Mouse (Mus musculus) heart, embryonic 16.5 days (tissue): Measurements from ENCODE around the gene Acsf3. TPM values are rescaled to one million over a fixed set of nuclear protein-coding genes. Genes with fewer than 3 reads are reported as not detected.
A peak's percentile ranks its signal among the peaks of the same experiment; 100 is the strongest.

Experiments used
- ATAC-seq: fragments of 200-750 bp; cut with Nextera tagmentation; replicated peaks from 2 replicates; pipeline ENCODE4 v1.8.0; 2017; ENCODE audit warnings: moderate number of reproducible peaks; ENCODE audit not compliant: insufficient read depth, low FRiP score; ENCODE audit errors: extremely low read depth
- H3K27ac ChIP-seq: fragments of 300-500 bp; sonication (generic); 2 replicates; pipeline ENCODE4 v1.5.1; 2014; ENCODE audit warnings: mild to moderate bottlenecking, low read length, control low read depth, moderate library complexity
- H3K27me3 ChIP-seq: fragments of 300-500 bp; sonication (generic); 2 replicates; pipeline ENCODE4 v1.6.1; 2014; ENCODE audit warnings: low read length, mixed read lengths; ENCODE audit not compliant: control insufficient read depth, insufficient read depth
- H3K36me3 ChIP-seq: fragments of 300-500 bp; sonication (generic); 2 replicates; pipeline ENCODE4 v1.6.1; 2014; ENCODE audit not compliant: control insufficient read depth, insufficient read depth
- H3K4me1 ChIP-seq: fragments of 300-500 bp; sonication (generic); 2 replicates; pipeline ENCODE4 v1.6.1; 2014; ENCODE audit warnings: low read length, mixed read lengths; ENCODE audit not compliant: control insufficient read depth, insufficient read depth
- H3K4me2 ChIP-seq: fragments of 300-500 bp; sonication (generic); 2 replicates; pipeline ENCODE4 v1.6.1; 2014; ENCODE audit warnings: low read depth, mild to moderate bottlenecking, control low read depth, low read length
- H3K4me3 ChIP-seq: fragments of 300-500 bp; sonication (generic); 2 replicates; pipeline ENCODE4 v1.5.1; 2014; ENCODE audit warnings: mild to moderate bottlenecking, control low read depth, low read length
- H3K9ac ChIP-seq: fragments of 300-500 bp; sonication (generic); 2 replicates; pipeline ENCODE4 v1.6.1; 2014; ENCODE audit warnings: low read length, control low read depth
- H3K9me3 ChIP-seq: fragments of 300-500 bp; sonication (generic); replicated peaks from 2 replicates; pipeline ENCODE4 v1.6.1; 2016; ENCODE audit warnings: low read length; ENCODE audit not compliant: control insufficient read depth
- WGBS: fragments of 180-500 bp; shearing (Covaris S2); extraction: QIAGEN DNeasy Blood & Tissue Kit; methylation state at CpG from one replicate; pipeline ENCODE4 v1.1.7; 2014; 5-methylcytosine and 5-hydroxymethylcytosine counted together
- polyA plus RNA-seq: library from polyadenylated mRNA; unstranded; fragments of >200 nt; fragmentation: Nextera tagmentation; extraction: Ambion mirVana; gene quantifications from 2 replicates; pipeline ENCODE4 v1.2.1, GENCODE M21; 2015

The Acsf3 gene
- polyA plus RNA-seq, 1 experiment from 2014 or later = 14.9 TPM

- Histone ChIP-seq H3K9ac (no peak overlapping the region), H3K9me3 (no peaks in the 10 kb centered on the region), H3K4me3 (no peak overlapping the region), H3K4me2 (no peak overlapping the region), H3K4me1 (no peaks in the 10 kb centered on the region), H3K36me3 (no peaks in the 10 kb centered on the region), H3K27ac (no peak overlapping the region), H3K27me3 (no peaks in the 10 kb centered on the region)
- WGBS = 60% methylated on average over 8 of the region's 8 CpGs
- no peak for ATAC-seq
Measured at GRCm38 (mm10) chr8:122825408-122825807, 50.1 kb downstream of the Acsf3 start.

DNA sequence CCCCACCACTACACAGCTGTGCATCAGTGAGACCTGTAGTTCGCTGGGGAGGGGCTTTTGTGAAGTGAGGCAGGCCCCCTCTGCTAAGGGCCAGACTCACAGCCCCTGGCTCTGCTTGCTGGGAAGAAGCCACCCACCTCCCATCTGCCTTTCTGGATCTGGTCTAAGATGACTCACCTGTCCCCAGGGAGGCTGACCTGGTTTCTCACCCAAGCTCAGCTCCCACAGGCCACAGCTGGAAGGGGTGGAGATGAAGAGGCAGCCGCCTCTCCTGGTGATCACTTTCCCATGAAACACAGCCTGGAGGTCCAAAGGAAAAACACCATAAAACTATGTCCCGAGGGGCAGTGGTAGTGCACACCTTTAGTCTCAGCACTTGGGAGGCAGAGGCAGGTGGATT, 54.1 kb downstream of the Acsf3 start:
- Histone ChIP-seq H3K36me3 (no peaks in the 10 kb centered on the region), H3K4me2 (no peak overlapping the region), H3K9me3 (no peaks in the 10 kb centered on the region), H3K4me3 (no peak overlapping the region), H3K4me1 (no peaks in the 10 kb centered on the region), H3K27me3 (no peaks in the 10 kb centered on the region), H3K27ac (no peak overlapping the region), H3K9ac (no peak overlapping the region)
- ATAC-seq = no peak
- 74% methylated on average over 3 of the region's 3 CpGs for WGBS

GRCm38 (mm10) chr8:122830349-122831061, 55.2 kb downstream of the Acsf3 start:
- Histone ChIP-seq H3K27ac (no peak overlapping the region), H3K4me2 (no peak overlapping the region), H3K36me3 (no peaks in the 10 kb centered on the region), H3K9me3 (no peaks in the 10 kb centered on the region), H3K4me3 (no peak overlapping the region), H3K9ac (no peak overlapping the region), H3K27me3 (no peaks in the 10 kb centered on the region), H3K4me1 (no peaks in the 10 kb centered on the region)
- ATAC-seq = peak; percentile 56
- WGBS = 43% methylated on average over 8 of the region's 8 CpGs

GRCm38 (mm10) chr8:122834416-122834815, 59.1 kb downstream of the Acsf3 start:
- no peak for ATAC-seq
- WGBS = 80% methylated on average over 8 of the region's 8 CpGs
- H3K27ac ChIP-seq = no peak overlapping the region
- no peak overlapping the region for H3K4me2 ChIP-seq
- H3K36me3 ChIP-seq = no peaks in the 10 kb centered on the region
- no peak overlapping the region for H3K9ac ChIP-seq
- no peaks in the 10 kb centered on the region for H3K4me1 ChIP-seq
- H3K27me3 ChIP-seq = no peaks in the 10 kb centered on the region
- H3K4me3 ChIP-seq = no peak overlapping the region
- no peaks in the 10 kb centered on the region for H3K9me3 ChIP-seq

DNA sequence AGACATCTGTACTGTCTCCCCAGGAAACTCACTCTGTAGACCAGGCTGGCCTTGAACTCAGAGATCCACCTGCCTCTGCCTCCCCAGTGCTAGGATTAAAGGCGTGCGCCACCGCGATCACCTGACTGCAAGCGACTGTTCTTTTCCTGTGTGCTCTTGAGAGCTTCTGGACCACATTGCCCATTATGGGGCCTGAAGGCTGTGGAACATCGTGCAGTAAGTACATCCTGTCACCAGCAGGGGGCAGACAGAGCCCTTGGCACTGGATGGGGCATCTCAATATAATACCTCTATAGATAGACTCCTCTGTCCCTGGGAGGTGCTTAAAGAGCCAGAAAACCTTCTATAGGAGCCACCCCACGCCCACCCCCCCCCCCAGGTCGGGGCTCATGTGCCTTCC, 59.7 kb downstream of the Acsf3 start:
- no peaks in the 10 kb centered on the region for H3K27me3 ChIP-seq
- WGBS = 27% methylated on average over 8 of the region's 8 CpGs
- no peaks in the 10 kb centered on the region for H3K9me3 ChIP-seq
- no peaks in the 10 kb centered on the region for H3K4me1 ChIP-seq
- H3K4me2 ChIP-seq = no peak overlapping the region
- H3K4me3 ChIP-seq = no peak overlapping the region
- no peak overlapping the region for H3K9ac ChIP-seq
- no peak overlapping the region for H3K27ac ChIP-seq
- H3K36me3 ChIP-seq = no peaks in the 10 kb centered on the region
- ATAC-seq = 0 out of 2 replicates have a peak, but pooled peaks have one; percentile 42

GRCm38 (mm10) chr8:122836199-122836598, 60.9 kb downstream of the Acsf3 start:
- Histone ChIP-seq H3K9me3 (no peaks in the 10 kb centered on the region), H3K36me3 (no peaks in the 10 kb centered on the region), H3K27ac (no peak overlapping the region), H3K9ac (no peak overlapping the region), H3K27me3 (no peaks in the 10 kb centered on the region), H3K4me1 (no peaks in the 10 kb centered on the region), H3K4me3 (no peak overlapping the region), H3K4me2 (no peak overlapping the region)
- WGBS = 85% methylated on average over 12 of the region's 12 CpGs
- no peak for ATAC-seq

DNA sequence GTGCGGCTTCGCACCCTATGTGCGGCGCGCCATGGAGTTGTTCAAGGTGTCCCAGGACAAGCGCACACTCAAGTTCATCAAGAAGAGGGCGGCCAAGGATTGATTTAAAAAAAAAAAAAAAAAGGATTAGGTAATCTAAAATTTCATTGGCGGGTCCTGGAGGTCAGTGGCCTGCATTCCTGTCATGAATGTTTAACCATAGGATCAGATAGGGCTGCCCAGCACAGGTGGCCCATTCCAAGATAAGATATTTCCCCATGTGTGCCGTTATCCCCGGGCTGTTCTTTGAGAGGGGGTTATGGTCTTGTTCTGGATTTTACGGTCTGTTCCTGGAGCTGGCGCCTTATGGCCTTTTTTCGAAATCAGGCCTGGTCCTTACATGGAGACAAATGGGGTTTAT, 61.4 kb downstream of the Acsf3 start:
- WGBS = 83% methylated on average over 13 of the region's 13 CpGs
- no peak for ATAC-seq
- no peak overlapping the region for H3K27ac ChIP-seq

DNA sequence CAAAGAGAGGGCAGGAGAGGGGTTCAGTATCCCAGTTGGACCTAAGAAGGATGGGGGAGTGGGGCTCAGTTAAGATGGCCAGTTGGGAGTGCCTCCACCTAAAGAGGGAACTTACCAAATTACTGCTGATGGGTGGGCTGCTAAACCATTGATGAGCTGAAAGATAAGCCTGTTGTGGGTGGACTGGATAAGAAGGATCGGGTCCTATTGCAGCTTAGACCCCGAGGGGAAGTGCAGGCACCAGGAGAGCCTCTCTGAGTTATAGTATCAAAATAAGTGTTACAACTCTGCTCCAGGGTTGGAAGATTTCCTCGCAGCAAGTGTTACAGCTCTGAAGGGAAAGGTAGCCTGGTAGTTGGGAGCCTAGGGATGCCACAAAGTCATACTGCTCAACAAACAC, 68.9 kb downstream of the Acsf3 start:
- no peak overlapping the region for H3K4me3 ChIP-seq
- H3K4me1 ChIP-seq = peaks cover 13% of the 10 kb centered on the region
- no peaks in the 10 kb centered on the region for H3K9me3 ChIP-seq
- no peak overlapping the region for H3K9ac ChIP-seq
- no peak overlapping the region for H3K4me2 ChIP-seq
- H3K36me3 ChIP-seq = no peaks in the 10 kb centered on the region
- WGBS = 59% methylated on average over 3 of the region's 3 CpGs
- peaks cover under 1% of the 10 kb centered on the region; the same call in 1 of the 2 replicates for H3K27me3 ChIP-seq
- no peak for ATAC-seq
- no peak overlapping the region for H3K27ac ChIP-seq

More for the DNA sequence above, 61.4 kb downstream of the Acsf3 start:
- Histone ChIP-seq H3K9ac (no peak overlapping the region), H3K4me2 (no peak overlapping the region), H3K9me3 (no peaks in the 10 kb centered on the region), H3K4me3 (no peak overlapping the region), H3K27me3 (no peaks in the 10 kb centered on the region), H3K4me1 (no peaks in the 10 kb centered on the region), H3K36me3 (no peaks in the 10 kb centered on the region)

GRCm38 (mm10) chr8:122845662-122846061, 70.4 kb downstream of the Acsf3 start:
- Histone ChIP-seq H3K27me3 (peaks cover 2% of the 10 kb centered on the region; the same call in 1 of the 2 replicates), H3K9me3 (no peaks in the 10 kb centered on the region), H3K4me3 (no peak overlapping the region), H3K36me3 (no peaks in the 10 kb centered on the region), H3K4me2 (no peak overlapping the region), H3K9ac (no peak overlapping the region), H3K4me1 (peaks cover 13% of the 10 kb centered on the region), H3K27ac (no peak overlapping the region)
- no peak; the same call in 1 of the 2 replicates for ATAC-seq
- WGBS = 44% methylated on average over 4 of the region's 4 CpGs
